Mouse (Mus musculus): ENCODE measurements at regions not wholly inside any gene's neighbourhood (a gene's known extent, or its start where the extent isn't known, plus 50 kb on each side); places are given as distances from the start of the nearest gene placed in this dataset.
A peak's percentile ranks its signal among the peaks of the same experiment; 100 is the strongest.

DNA sequence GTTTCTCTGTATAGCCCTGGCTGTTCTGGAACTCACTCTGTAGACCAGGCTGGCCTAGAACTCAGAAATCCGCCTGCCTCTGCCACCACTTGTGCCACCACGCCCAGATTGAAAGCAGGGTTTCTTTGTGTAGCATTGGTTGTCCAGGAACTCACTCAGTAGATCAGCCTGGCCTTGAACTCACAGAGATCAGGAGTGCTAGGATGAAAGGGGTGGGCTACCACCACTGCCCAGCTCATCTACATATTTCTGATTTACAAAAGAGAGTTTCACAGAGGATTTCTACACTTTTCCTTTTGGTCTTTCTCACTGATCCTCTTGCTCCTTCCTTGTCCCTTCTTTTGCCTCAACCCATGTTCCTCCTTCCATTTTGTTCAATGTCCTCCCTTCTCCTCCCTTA lies 53.1 kb upstream of the Lbx1 start:
- no peak for DNase-seq

DNA sequence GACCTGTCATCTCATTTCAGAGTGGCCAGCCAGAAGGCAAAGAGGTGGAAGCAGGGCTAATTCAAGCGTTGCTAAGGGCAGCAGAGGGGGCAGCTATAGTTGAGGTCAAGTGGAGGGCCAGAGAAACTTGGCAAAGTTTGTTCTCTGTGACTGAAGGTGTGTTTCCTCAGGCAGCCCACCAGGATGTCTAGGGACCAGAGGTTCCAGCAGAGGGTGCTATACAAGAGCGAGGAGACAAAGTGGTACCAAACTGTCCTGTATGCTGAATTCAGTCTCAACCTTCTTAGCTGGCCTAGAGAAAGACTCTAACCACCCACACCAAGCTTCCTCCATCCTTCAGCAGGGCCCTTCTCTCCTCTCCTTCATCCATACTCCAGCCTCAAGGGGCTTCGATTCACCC lies 62.2 kb upstream of the Lbx1 start:
- peak; percentile 67 for DNase-seq

DNA sequence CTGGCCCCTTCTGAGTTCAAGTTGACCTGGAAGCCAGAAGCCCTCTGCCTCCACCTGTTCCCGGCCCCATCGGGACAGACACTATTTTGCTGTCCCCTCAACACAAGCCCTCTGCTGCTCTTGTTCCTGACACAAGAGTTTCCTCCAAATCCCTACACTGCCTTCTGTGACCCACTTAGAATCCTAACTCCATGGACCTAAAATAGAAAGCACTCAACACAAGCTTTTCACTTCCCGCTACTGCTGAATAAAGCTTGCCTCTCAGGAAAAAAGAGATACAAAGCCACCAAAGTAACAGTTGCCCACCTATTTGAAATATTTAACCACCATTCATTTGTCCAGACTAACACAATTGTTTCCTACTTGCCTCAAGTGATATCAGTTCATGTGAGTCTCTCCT lies 63.7 kb upstream of the Lbx1 start:
- no peak for DNase-seq

DNA sequence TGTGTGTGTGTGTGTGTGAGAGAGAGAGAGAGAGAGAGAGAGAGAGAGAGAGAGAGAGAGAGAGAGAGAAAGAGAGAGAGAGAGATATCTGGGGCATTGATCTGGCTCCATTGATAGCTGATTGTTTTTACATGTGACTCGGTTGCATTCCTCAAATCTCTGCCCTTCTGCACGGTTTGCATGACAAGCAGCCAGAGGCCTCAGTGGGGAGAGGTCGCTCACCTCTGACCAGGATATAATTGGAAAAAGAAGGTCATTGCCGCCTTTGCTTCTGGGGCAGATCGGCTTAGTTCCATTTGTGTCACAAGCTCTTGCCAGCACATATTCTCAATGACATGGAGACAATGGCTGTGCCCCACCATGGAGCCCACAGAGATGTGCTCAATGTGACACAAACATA lies 63.8 kb upstream of the Btrc start:
- no peak for DNase-seq

GRCm38 (mm10) chr19:45300691-45301431 lies 62.7 kb upstream of the Btrc start:
- DNase-seq, result peak; percentile 85

- DNase-seq, result no peak
These were observed 62.2 kb upstream of the Btrc start for GRCm38 (mm10) chr19:45301432-45301732.

DNA sequence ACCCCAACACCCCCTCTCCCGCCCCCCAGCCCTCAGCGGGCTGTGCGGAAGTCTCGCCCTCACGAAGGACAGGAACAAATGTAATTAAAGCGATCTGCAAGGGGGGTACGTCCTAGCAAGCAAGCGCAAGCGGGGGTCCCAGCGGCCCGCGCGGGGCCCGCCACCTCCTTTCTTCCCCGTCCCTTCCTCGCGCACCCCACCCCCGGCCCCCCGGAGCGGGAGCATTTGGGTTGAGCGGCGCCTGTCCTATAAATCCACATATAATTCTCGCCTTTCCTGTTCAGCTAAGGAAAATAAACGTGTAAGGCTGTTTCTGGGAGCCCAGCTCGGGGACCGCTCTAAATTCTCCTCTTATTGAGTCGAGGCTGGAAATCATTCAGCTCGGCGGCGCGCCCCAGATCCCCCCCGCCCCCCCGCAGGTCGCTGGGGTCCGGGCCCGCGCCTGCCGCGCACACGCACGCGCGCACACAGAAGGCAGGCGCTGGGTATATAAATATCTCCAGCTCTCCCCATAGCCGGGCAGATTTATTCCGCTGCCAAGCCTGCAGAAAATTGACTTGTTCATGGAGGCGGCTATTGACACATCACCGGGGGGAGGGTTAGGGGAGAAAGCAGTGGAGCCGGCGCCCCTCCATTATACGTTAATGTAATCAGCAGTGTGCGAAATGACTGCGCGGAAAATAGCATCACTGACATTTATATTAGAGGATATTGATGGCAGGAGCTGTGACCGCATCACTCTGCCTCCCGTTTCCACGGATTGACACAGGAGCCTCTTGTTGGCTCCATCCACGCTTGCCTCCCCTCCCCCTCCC lies 61.6 kb upstream of the Btrc start:
- DNase-seq, result peak; percentile 80

GRCm38 (mm10) chr19:45302548-45303241 lies 60.8 kb upstream of the Btrc start:
- peak; percentile 66 for DNase-seq

DNA sequence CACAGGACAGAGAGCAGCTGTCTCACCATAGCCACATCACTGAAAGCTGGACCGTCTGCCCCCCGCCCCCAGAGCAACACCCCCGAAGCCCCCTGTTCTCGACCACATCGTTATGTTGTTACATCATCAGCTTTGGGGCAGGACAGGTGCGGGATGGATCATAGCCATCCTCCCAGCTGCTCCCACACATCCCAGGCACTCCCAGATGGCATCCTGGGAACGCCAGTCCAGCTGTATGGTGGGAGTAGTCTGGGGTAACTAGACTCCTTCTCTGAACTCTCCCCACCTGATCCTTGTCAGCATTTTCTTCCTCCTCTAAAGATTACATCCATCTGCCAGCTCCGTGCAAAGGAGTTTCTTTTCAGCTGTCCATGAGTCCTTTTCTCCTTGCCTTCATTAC lies 59.0 kb upstream of the Btrc start:
- peak; percentile 44 for DNase-seq

- DNase-seq, result no peak
These were observed 55.9 kb upstream of the Btrc start for GRCm38 (mm10) chr19:45307299-45308275.

GRCm38 (mm10) chr19:45308676-45309275 lies 54.8 kb upstream of the Btrc start:
- DNase-seq, result no peak

DNA sequence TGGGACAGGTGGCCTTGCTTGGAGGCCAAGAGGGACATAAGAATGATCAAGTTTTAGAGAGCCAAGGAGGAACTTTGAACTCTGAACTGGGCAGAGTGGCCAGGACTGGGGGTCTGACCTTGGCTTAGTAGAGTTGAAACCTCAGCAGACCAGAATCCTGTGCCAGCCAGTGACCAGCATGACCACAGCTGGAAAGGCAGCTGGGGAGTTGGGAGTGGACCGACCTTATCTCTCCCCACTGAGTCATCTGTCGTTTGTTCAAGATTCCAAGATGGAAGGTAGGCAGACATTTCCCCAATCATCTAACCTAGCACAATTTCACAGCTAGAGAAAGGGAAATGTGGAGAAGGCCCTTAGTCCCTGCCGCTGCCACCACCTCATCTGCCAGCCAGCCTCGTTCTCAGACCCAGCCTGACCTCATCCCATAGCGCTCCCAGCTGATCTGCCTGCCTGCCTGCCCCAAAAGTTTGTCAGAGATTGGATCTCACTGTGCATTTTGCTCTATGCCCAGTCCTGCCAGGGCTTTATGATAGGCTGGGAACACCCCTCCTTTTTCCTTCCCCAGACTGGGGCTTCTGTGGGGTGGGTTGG lies 53.1 kb upstream of the Btrc start:
- DNase-seq, result no peak

DNA sequence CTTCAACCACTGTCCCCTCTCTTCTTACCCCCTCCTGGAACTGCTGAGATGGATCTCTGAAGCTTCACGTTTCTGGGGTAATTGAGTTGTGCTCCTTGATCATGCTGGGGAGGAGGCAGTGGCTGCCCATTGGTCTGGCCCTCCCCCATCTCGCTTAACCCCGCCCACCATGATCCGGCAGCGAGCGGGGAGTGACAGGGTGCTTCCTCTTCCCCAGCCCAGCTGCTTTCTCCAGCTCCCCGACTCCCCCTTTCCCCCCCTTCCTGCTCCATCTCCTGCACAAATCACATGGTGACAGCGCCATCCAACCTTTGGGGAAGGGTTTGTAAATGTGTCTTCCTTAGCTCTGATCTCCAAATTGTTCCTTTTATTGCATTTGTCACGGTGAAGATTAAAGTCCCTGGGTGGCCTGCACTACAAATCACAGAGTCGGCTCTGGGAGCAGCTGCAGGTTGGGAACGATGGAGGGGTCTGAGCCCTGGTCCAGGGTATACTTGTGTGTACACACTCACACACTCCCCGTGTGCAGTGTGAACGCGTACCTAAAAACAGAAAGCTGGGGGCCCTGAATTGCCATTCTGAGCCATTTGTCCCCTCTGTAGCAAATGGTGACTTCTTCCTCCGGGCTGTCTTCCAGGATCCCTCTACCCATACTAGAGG lies 52.5 kb upstream of the Btrc start:
- peak; percentile 83 for DNase-seq

DNA sequence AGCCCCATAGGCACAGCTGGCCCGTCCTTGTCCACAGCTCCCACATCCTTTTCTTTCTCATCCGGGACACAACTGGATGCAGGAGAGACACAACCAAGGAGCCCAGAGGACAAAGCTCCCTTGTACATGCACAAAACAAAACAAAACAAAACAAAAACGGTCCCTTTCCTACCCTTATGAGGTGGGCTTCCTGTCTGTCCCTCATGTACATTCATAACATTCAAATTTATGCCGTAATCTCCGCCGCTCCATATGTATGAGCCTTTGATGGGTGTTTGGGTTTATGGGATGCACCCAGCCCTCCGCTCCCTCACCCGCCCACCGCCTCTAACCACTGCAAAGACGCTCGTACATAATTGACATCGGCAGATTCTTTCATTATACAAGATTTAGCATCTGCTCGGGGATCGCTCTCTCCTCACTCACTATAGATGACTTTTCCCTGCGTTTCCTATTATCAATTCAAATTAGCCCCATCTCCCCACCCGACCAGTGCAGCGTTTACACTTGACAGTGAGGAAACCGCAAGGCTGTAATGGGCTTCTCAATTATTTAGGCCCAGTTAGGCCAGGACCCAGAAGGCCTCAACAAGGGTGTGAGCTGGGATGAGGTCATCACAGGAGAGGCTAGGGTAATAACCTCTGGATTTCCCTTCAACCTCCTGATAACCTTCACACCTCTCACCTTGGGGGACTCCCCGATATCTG lies 51.5 kb upstream of the Btrc start:
- DNase-seq, result no peak

- DNase-seq, result peak; percentile 63
These were observed 50.7 kb upstream of the Btrc start for GRCm38 (mm10) chr19:45312713-45313365.
